Mouse (Mus musculus): Measurements from ENCODE around the gene Hdac7.
A peak's percentile ranks its signal among the peaks of the same experiment; 100 is the strongest.

Hdac7 gene

DNA sequence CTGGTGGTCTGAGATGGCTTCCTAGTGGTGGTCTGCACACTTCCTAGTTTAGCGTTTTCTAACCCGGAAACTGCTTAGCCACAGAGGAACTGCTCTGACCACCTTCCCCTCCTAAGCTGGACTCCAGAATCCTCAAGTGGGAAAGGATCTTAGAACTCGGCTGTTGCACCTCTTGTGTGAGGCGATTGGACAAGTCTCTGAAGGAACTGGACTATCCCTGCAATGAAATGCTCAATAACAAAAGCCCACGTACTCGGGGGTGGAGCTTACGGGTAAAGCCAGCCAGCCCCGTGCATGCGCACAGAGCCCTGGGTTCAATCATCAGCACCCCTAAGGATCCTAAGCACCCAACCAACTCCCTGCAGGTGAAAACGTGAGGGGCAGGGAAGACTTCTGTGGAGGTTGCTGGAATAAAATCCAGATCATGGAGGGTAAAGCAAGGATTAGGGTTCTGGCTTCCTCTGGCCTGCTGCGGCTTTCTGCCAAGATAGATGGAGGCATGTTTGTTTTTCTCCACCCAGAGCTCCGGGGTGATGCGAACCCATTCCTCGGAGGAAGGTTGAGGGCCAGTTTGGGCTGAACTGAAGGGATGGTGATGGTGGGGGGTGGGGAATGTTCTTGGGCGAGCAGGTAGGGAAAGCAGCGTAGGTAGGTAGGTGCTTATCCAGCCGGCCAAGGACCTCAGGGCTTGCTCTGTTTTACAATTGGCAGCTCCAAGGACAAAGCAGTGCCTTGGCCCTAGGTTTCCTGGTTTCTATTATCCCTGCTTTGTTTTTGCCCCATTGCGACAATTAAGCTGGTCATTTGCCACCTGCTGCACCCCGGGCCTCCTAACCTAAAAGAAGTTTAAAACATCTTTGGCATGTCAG is 56.3 kb downstream of the Hdac7 start:
- DNase-seq = no peak

DNA sequence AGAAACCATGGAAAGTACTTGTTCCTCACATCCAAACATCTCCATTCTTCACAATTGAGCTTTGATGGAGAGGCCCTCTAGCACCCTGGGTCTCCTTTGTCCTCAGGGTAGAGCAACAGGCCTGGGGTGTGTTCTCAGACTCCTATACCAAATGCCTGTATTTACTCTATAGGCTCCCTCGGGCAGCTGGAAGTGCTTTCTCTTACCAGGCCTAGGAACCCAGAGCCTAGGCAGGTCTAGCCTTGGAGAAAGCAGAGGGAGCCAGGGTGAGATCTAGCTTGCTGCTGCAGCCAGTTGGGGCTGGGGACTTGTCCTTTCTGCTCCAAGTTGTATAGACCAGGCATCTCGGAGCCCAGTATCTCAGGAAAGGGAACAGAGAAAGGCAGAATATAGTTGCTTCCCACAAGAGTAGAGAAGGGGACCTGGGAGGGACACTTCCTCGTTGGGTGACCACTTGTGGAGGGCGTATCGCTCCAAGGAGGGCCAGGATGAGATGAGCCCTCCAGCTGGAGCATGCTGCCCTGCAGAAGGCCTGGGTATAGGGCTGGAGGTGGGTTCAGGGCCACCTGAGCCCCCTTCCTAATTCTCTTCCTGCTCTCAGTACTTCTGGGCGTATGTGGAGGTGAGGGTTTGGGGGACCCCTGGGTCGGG is 57.0 kb downstream of the Hdac7 start:
- DNase-seq = no peak

DNA sequence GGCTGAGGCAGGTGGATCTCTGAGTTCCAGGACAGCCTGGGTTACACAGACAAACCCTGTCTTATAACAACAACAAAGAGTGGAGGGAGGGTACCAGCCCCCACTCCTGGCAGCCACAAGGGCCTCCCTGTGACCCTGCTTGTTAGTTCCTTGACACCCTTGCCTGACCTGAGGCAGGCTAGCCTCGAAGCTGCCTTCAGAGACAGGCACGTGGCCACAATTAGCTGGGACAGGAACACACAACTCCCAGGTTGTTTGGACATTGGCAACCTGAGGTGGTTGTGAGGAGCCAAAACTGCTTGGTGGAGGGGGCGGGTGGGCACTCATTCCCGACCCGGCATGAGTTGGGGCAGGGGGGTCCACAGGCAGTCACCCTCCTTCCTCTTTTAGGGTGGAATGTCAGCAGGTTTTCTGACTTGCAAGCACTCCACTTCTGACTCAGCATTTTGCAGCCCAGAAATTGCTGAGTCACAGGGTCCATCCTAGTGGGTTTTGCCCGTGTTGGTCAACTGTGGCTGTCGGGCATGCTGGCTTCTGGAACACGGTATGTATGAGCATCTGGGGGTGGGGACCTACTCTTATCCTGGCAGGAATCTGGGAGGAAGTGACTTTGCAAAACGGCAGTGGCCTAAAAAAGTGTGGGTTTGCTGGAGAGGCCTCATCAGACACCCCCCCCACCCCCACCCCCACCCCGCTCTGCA is 57.7 kb downstream of the Hdac7 start:
- peak; percentile 49 for DNase-seq

GRCm38 (mm10) chr15:97785731-97786411 is 58.4 kb downstream of the Hdac7 start:
- peak; percentile 52 for DNase-seq

DNA sequence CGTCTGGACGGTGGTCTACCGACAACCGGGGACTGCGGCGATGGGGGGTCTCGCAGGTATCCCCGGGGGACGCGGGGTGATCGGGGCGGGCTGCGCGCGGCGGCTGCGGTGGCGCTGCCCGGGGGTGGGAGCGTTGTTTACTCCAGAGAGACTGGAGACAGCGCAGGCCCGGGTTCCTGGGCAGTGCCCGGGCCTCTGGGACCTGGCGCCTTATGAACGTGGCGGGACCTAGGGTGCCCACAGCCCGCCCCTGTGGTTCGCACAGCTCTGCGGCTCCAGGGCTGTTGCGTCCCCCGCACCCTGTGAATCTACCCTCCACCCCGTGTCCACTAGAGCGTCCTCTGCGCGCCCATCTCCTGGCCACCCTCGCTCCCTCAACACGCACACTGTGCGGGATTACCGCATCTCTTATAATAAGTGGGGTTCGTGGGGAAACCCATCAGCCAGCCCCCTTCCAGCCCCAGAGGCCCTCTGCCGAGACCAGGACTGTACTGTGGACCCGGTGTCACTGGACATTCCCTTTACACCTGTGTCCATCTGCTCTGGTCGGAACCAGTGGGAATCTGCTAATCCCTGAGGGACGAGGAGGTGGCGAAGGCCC is 59.6 kb downstream of the Hdac7 start:
- no peak for DNase-seq

GRCm38 (mm10) chr15:97784092-97784559 is 60.2 kb downstream of the Hdac7 start:
- peak; percentile 94 for DNase-seq

DNA sequence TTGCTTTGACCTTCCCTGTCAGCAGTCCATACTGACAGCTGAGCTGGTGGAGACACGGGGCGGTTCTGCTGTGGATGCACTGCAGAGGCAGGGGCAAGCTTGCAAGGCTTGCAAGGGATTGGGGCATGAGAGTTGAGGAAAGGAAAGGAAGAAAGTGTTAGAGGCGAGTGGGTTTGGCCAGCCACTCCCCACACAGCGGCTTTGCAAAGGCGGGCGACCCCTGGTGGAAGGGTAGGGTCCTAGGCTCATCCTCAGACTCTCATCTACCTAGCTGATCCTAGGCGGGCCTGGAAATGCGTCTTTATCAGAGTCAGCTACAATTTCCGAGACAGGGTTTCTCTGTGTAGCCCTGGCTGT is 61.6 kb downstream of the Hdac7 start:
- DNase-seq = peak; percentile 91

GRCm38 (mm10) chr15:97781961-97782748 is 62.1 kb downstream of the Hdac7 start:
- DNase-seq = peak; percentile 84

- DNase-seq = peak; percentile 68
Measured at GRCm38 (mm10) chr15:97780611-97781031, 63.7 kb downstream of the Hdac7 start.

- no peak for DNase-seq
Measured at GRCm38 (mm10) chr15:97779576-97779975, 64.7 kb downstream of the Hdac7 start.

DNA sequence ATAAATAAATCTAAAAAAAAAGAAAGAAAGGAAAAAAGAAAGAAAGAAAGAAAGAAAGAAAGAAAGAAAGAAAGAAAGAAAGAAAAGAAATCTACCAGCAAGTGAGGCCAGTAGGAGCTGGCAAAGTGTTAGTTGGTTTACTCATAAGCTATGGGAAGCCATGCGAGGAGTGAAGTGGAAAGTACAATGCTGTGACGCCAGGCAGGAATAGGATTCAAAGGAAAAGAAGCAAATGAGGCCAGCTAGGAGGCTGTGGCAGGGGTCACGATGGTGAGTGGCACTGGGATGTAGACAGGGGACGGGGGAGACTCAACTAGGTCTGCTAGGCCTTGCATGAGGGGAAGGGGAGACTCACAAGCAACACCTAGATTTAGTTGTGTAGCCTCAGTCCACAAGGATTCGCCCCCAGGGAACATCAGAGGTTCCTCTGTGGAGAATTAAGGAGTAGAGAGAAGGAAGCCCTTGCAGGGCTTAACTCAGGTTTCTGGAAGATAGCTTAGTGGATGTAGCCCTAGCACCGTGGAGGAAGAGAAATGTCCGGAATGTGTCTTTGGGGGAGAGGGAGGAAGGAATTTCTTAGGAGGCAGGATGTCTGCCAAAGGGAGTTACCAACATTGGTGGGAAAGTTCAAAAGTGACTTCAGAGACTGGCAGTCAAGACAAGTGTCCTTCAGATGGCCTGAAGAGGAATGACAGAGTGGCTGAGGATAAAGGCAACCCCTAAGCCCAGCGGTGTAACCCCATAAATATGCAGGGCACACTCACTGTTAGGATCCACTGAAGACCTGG is 65.8 kb downstream of the Hdac7 start, which contains the start of gene Slc48a1:
Gene Slc48a1 (plus strand): TSS at position 210 of the 788 bp plus-strand sequence.
- peak; percentile 51 for DNase-seq

GRCm38 (mm10) chr15:97776919-97777318 is 67.4 kb downstream of the Hdac7 start:
- DNase-seq = no peak

DNA sequence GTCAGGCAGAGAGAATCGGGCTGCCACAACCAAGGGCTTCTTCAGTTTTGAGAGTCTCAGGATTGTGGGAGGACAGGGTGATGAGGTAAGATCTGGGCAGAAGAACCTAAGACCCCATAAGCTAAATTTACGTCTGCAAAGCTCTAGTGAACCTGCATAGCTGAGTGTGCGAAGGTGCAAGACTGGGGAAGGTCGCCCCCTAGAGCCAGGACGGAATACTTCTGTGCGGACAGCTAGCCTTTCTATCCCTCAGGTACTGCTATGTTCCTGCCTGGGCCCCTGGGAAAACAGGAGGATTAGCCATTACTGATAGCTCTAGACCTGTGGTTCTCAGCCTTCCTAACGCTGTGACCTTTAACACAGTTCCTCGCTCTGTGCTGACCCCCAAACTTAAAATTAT is 67.8 kb downstream of the Hdac7 start:
- DNase-seq = peak; percentile 93

- peak; percentile 77 for DNase-seq
Measured at GRCm38 (mm10) chr15:97773961-97774370, 70.3 kb downstream of the Hdac7 start.

GRCm38 (mm10) chr15:97773108-97773507 is 71.2 kb downstream of the Hdac7 start:
- DNase-seq = peak; percentile 97

DNA sequence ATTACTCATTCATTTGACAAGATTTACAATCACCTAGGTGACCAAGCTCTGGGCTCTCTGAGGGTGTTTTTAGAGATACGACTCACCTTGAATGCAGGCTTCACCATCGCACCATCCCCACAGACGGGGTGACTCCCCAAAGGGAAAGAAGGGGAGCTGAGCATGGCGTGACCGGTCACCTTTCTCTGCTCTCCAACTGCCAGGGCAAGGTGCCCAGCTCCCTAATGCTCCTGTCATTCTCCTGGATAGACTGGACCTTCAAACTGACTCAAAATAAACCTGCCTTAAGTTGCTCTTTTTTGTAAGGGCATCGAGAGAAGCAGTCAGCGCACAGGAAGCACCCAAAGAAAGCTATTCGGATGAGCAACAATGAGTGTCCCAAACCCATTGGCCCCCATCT is 74.0 kb downstream of the Hdac7 start:
- DNase-seq = no peak

- peak; percentile 78 for DNase-seq
Measured at GRCm38 (mm10) chr15:97768192-97768591, 76.1 kb downstream of the Hdac7 start.

GRCm38 (mm10) chr15:97767280-97768186 is 76.8 kb downstream of the Hdac7 start, which contains the start of gene Rapgef3:
Gene Rapgef3, minus strand, starts transcription at chr15:97767972.
- peak; percentile 93 for DNase-seq

GRCm38 (mm10) chr15:97766594-97767279 is 77.6 kb downstream of the Hdac7 start:
- peak; percentile 75 for DNase-seq
